Mouse (Mus musculus) liver (tissue): ENCODE data around the gene Gm4513.
"Not testable (repeated sequence)": the region's sequence is repeated elsewhere in the genome, so short reads cannot be mapped to it uniquely, and the experiment has no call there.

Experiments
- DNase-seq: peaks from one replicate; pipeline ENCODE4 v3.0.0-alpha.2; 2020; ENCODE audit warnings: mixed read lengths

Gm4513 gene

DNA sequence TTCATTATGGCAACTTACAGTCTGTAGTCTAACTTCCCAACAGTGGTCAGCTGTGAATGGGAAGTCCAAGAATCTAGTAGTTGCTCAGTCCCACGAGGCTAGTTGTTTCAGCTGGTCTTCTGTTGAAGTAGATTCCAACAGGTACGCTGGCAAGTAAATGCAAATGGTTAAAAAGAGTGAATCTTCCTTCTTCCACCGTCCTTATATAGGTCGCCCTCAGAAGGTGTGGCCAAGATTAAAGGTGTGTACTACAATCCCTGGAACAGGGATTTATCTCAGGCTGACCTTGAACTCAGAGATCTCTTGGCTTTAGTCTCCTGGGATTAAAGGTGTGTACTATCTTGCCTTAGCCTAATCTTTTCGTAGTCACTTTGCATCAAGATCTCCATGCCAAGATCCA is at the start of gene Gm4513:
Gene Gm4513, minus strand, starts transcription at position 101 of the 400 bp plus-strand sequence.
- DNase-seq, result not testable (repeated sequence)

DNA sequence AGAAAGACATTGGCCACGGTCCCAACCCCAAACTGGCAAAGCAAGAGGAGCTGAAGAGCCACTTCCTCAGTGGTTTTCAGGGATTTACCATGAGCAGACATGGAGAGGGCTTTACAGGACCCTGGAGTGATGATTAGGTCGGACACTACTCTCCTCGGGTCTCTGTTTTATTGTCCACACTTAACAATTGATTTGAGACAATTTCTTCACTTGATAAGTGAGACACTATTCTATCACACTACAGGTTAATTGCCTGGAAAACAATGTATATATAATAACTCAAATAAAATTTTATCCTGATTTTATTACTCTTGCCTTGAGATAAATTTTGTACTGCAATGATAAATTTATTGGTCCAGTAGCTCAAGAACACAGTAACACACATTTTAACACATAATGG is 22.7 kb downstream of the Gm4513 start, which contains the start of gene Gm4141:
Gene Gm4141, minus strand, starts transcription at position 101 of the 400 bp plus-strand sequence.
- not testable (repeated sequence) for DNase-seq

DNA sequence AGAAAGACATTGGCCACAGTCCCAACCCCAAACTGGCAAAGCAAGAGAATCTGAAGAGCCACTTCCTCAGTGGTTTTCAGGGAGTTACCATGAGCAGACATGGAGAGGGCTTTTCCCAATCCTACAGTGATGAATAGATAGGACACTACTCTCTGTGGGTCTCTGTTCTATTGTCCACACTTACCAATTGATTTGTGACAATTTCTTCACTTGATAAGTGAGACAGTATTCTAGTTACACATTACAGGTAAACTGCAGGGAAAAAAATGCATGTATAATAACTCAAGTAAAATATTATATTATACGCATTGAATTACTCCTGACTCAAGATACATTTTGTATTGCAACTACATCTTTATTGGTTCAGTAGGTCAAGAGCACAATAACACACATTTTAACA is 53.2 kb downstream of the Gm4513 start, which contains the start of gene Gm5726:
Gene Gm5726, minus strand, starts transcription at position 101 of the 400 bp plus-strand sequence.
- not testable (repeated sequence) for DNase-seq
